8 mouse cellular contexts compared by ENCODE assay signal in the genomic region with DNA sequence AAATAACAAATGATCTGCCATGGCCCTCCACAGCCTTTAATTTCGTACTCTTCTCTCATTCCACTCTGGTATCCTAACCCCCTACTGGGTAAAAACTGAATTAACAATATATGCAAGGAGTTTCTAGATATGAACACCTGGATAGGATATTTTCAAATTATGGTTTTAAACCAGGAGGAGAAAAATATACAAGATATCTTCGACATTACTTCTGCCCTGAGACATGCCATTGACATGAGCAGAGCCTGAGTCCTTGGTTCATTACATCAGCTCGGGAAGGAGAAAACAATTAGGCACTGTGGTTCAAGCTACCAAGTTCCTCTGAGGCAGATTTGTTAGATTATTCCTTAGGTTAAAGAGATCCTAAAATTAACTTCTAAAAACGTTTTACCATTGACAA. TPM values are rescaled to one million over a fixed set of nuclear protein-coding genes. Genes with fewer than 3 reads are reported as not detected.
DNase-seq lines count a peak whose midpoint lies in the region; ATAC-seq and TF ChIP-seq lines count a peak whose summit lies in the region.

No protein-coding gene starts in this region.

- H3K27me3 ChIP-seq in lung, embryonic 16.5 days (ENCODE audit: control insufficient read depth, insufficient read depth, low read depth, low read length): no peaks in the 10 kb centered on the region
- no peaks in the 10 kb centered on the region for H3K27me3 ChIP-seq in intestine, embryonic 16.5 days (replicated peaks; ENCODE audit: control insufficient read depth, insufficient read depth, low read length)

- peak overlapping the region; percentile 64 for H3K4me2 ChIP-seq in lung, embryonic 16.5 days (ENCODE audit: low read depth, low read length)
- peak overlapping the region; percentile 73 for H3K4me2 ChIP-seq in intestine, embryonic 16.5 days (ENCODE audit: low read depth, low read length)

- H3K27ac ChIP-seq in lung, embryonic 16.5 days (ENCODE audit: low read length): peak overlapping the region; percentile 100
- peak overlapping the region; percentile 98 for H3K27ac ChIP-seq in cortical plate, adult 2 months (ENCODE audit: insufficient read depth, low read length)
- H3K27ac ChIP-seq in intestine, embryonic 16.5 days (ENCODE audit: low read length): peak overlapping the region; percentile 100

- no peaks in the 10 kb centered on the region for H3K9me3 ChIP-seq in lung, embryonic 16.5 days (ENCODE audit: control insufficient read depth, low read length)
- H3K9me3 ChIP-seq in intestine, embryonic 16.5 days (ENCODE audit: control insufficient read depth, low read length): no peaks in the 10 kb centered on the region

- peak overlapping the region; percentile 92 for H3K4me3 ChIP-seq in lung, embryonic 16.5 days (ENCODE audit: low read length)
- H3K4me3 ChIP-seq in cortical plate, adult 2 months (ENCODE audit: insufficient read depth, low read length): peak overlapping the region; percentile 91
- H3K4me3 ChIP-seq in intestine, embryonic 16.5 days (ENCODE audit: low read length): peak overlapping the region; percentile 94

- WGBS in lung, embryonic 16.5 days: 4% methylated on average over 4 of the region's 4 CpGs
- WGBS in intestine, embryonic 16.5 days: 6% methylated on average over 4 of the region's 4 CpGs

- peaks cover 19% of the 10 kb centered on the region for H3K4me1 ChIP-seq in lung, embryonic 16.5 days (replicated peaks; ENCODE audit: control insufficient read depth, insufficient read depth, low read length)
- peaks cover 7% of the 10 kb centered on the region; the same call in 1 of the 2 replicates for H3K4me1 ChIP-seq in cortical plate, adult 2 months (ENCODE audit: control insufficient read depth, insufficient read depth, low read length)
- peaks cover 35% of the 10 kb centered on the region for H3K4me1 ChIP-seq in intestine, embryonic 16.5 days (ENCODE audit: control insufficient read depth, insufficient read depth, low read length)

- no peak for TF ChIP-seq CTCF in cortical plate, adult 2 months (IDR thresholded peaks at IDR 0.05; ENCODE audit: extremely low read depth, insufficient read depth, low read length)

- no peak for DNase-seq in lung, postnatal 10 days
- DNase-seq in retina, embryonic 14.5 days (ENCODE audit: low spot score): peak; percentile 41
- DNase-seq in urinary bladder, postnatal 14 days (ENCODE audit: low spot score): no peak
- DNase-seq in spleen, postnatal 4 days (ENCODE audit: low spot score in 2 of 2): no peak
- DNase-seq in left cerebral cortex, adult 8-10 months (ENCODE audit: low spot score in 2 of 2): no peak

- no peak for ATAC-seq in lung, embryonic 16.5 days (ENCODE audit: low read depth)
- no peak for ATAC-seq in intestine, embryonic 16.5 days

- no peak for TF ChIP-seq POLR2A in cortical plate, adult 2 months (IDR thresholded peaks at IDR 0.05; ENCODE audit: extremely low read depth, insufficient read depth, low read length)

- H3K9ac ChIP-seq in lung, embryonic 16.5 days (ENCODE audit: low read length): peak overlapping the region; percentile 96
- H3K9ac ChIP-seq in intestine, embryonic 16.5 days (ENCODE audit: low read depth, low read length): peak overlapping the region; percentile 98

- no peaks in the 10 kb centered on the region for H3K36me3 ChIP-seq in lung, embryonic 16.5 days (ENCODE audit: control insufficient read depth, insufficient read depth, low read length)
- H3K36me3 ChIP-seq in intestine, embryonic 16.5 days (ENCODE audit: control insufficient read depth, insufficient read depth, low read length): no peaks in the 10 kb centered on the region

RNA-seq across cellular contexts. Expression of a gene that starts 0.9 kb away (rescaled TPM):
- 71.5 and 72.8 TPM in 2 replicates for polyA plus RNA-seq in lung, embryonic 16.5 days (2015; fragmentation: Nextera tagmentation; extraction: Ambion mirVana)
- 209 and 210 TPM in 2 replicates for polyA plus RNA-seq in cortical plate, adult 2 months (2012; rRNA removed)
- polyA plus RNA-seq in intestine, embryonic 16.5 days (2015; fragmentation: Nextera tagmentation; extraction: Ambion mirVana): 55.4 and 57.1 TPM in 2 replicates
- 100 to 1,000 TPM; 225 to 241 (median 233) TPM for total RNA-seq in left cerebral cortex, adult 8-10 months (2022)

RNA-seq across cellular contexts. Expression of a gene that starts 14.1 kb away (rescaled TPM):
- 133 and 134 TPM in 2 replicates for polyA plus RNA-seq in lung, embryonic 16.5 days (2015; fragmentation: Nextera tagmentation; extraction: Ambion mirVana)
- 143 and 146 TPM in 2 replicates for polyA plus RNA-seq in cortical plate, adult 2 months (2012; rRNA removed)
- polyA plus RNA-seq in intestine, embryonic 16.5 days (2015; fragmentation: Nextera tagmentation; extraction: Ambion mirVana): 115 and 122 TPM in 2 replicates
- total RNA-seq in left cerebral cortex, adult 8-10 months (2022): 100 to 1,000 TPM; 112 to 128 (median 121) TPM

RNA-seq across cellular contexts. Expression of a gene that starts 41.9 kb away (rescaled TPM):
- polyA plus RNA-seq in lung, embryonic 16.5 days (2015; fragmentation: Nextera tagmentation; extraction: Ambion mirVana): 29.5 and 31.2 TPM in 2 replicates
- polyA plus RNA-seq in cortical plate, adult 2 months (2012; rRNA removed): 45.8 and 49.3 TPM in 2 replicates
- 22.2 and 22.9 TPM in 2 replicates for polyA plus RNA-seq in intestine, embryonic 16.5 days (2015; fragmentation: Nextera tagmentation; extraction: Ambion mirVana)
- 10 to 100 TPM; 53.4 to 61.2 (median 59.0) TPM for total RNA-seq in left cerebral cortex, adult 8-10 months (2022)
